Mouse (Mus musculus) E14TG2a.4 (cell line): ENCODE measurements around the gene Iqck.

Experiments used
- CTCF ChIP-seq: conservative IDR thresholded peaks from 2 replicates; pipeline ENCODE4 v1.5.1; 2014; ENCODE audit warnings: low read length
- NANOG ChIP-seq: IDR thresholded peaks from 2 replicates; pipeline ENCODE4 v1.6.1; 2014; ENCODE audit warnings: borderline replicate concordance, low read length, mixed read lengths
- POU5F1 ChIP-seq: IDR thresholded peaks from 2 replicates; pipeline ENCODE4 v1.6.1; 2014; ENCODE audit warnings: low read length, borderline replicate concordance

GRCm38 (mm10) chr7:118982586-118982985 is 127.0 kb downstream of the Iqck start:
- TF ChIP-seq CTCF (no peak), NANOG (no peak), POU5F1 (no peak)
